Mouse (Mus musculus): ENCODE measurements around the gene Rgl1. TPM values are rescaled to one million over a fixed set of nuclear protein-coding genes. Genes with fewer than 3 reads are reported as not detected.

The Rgl1 gene
- polyA plus RNA-seq, 1 experiment: 7.1 TPM

DNA sequence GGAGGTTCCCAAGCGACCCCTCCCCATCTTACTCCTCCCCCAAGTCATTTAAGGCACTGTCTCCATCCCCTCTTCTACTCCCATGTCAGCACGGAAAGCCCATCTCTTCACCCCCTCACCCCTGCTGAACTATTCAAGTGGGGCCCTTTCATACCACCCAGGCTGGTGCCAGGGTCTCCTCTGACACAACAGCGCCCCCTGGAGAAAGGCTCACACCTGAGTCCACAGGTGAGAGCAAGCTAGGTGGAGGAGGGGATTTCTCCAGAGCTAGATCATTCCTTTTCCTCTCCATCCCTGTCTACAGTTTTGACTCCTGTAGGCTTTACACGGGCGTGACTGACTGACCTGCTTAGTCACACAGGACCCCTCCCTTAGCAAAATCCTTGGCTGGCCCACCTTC, 87.7 kb downstream of the Rgl1 start:
- peak; percentile 69 for DNase-seq
- H3K36me3 ChIP-seq (ENCODE audit: control insufficient read depth, insufficient read depth, low read length): no peaks in the 10 kb centered on the region
- peak; percentile 76; the same call in 1 of the 2 replicates for TF ChIP-seq CTCF (IDR thresholded peaks at IDR 0.05; ENCODE audit: borderline replicate concordance, control insufficient read depth, extremely low read depth, insufficient read depth, low read length, poor library complexity)
- TF ChIP-seq POLR2A (IDR thresholded peaks at IDR 0.05; ENCODE audit: control insufficient read depth, extremely low read depth, insufficient read depth, low read length, poor library complexity): no peak
- H3K4me1 ChIP-seq (replicated peaks; ENCODE audit: control insufficient read depth, insufficient read depth, low read length): no peaks in the 10 kb centered on the region
- H3K4me3 ChIP-seq (ENCODE audit: control insufficient read depth, insufficient read depth, low read length): no peak overlapping the region
- WGBS: 67% methylated on average over 5 of the region's 5 CpGs
- H3K27me3 ChIP-seq (ENCODE audit: control insufficient read depth, insufficient read depth, low read length): no peaks in the 10 kb centered on the region
- H3K27ac ChIP-seq (ENCODE audit: control insufficient read depth, insufficient read depth, low read length): no peak overlapping the region

GRCm38 (mm10) chr1:152677482-152678211, 88.5 kb downstream of the Rgl1 start:
- TF ChIP-seq CTCF (IDR thresholded peaks at IDR 0.05; ENCODE audit: borderline replicate concordance, control insufficient read depth, extremely low read depth, insufficient read depth, low read length, poor library complexity): no peak
- no peak for TF ChIP-seq POLR2A (IDR thresholded peaks at IDR 0.05; ENCODE audit: control insufficient read depth, extremely low read depth, insufficient read depth, low read length, poor library complexity)
- H3K4me1 ChIP-seq (replicated peaks; ENCODE audit: control insufficient read depth, insufficient read depth, low read length): no peaks in the 10 kb centered on the region
- H3K27ac ChIP-seq (ENCODE audit: control insufficient read depth, insufficient read depth, low read length): no peak overlapping the region
- DNase-seq: no peak
- no peaks in the 10 kb centered on the region for H3K27me3 ChIP-seq (ENCODE audit: control insufficient read depth, insufficient read depth, low read length)
- no peak overlapping the region for H3K4me3 ChIP-seq (ENCODE audit: control insufficient read depth, insufficient read depth, low read length)
- no peaks in the 10 kb centered on the region for H3K36me3 ChIP-seq (ENCODE audit: control insufficient read depth, insufficient read depth, low read length)
- WGBS: 95% methylated on average over 12 of the region's 12 CpGs

DNA sequence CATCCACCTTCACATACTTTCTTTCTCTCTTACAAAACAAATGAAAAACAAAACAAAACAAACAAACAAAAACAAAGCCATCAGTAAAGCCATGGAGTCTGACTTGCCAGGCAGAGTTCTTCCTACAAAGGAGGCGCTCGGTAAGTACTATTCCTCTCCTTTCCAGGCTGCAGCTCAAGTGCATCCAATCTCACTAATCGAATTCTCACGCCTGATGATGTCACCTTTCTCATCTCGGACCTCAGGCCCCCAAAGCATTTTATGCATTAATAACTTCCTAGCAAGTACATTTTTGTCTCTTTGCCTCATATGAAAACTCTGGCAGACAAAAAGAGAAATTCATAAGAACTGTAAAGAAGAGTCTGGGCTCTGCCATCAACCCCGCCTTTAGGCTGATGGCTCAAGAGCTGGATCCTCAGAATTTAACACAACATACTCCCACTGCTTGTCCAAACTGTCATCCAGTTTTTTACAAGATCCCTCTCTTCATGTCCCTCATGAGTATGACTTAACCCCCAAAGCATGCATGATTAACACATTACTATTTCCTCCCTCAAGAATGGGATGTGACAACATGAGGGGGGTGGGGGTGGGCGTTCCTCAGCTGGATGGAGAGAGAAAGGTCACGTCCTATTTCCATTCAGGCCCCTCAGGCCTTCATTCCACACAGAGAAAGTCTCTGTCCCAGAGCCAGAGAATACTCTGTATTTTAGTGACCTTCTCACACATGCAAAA, 96.5 kb downstream of the Rgl1 start:
- Histone ChIP-seq H3K27ac (ENCODE audit: control insufficient read depth, insufficient read depth, low read length) (no peak overlapping the region), H3K4me3 (ENCODE audit: control insufficient read depth, insufficient read depth, low read length) (no peak overlapping the region), H3K4me1 (replicated peaks; ENCODE audit: control insufficient read depth, insufficient read depth, low read length) (no peaks in the 10 kb centered on the region), H3K36me3 (ENCODE audit: control insufficient read depth, insufficient read depth, low read length) (no peaks in the 10 kb centered on the region), H3K27me3 (ENCODE audit: control insufficient read depth, insufficient read depth, low read length) (no peaks in the 10 kb centered on the region)
- no peak for DNase-seq
- 87% methylated on average over 8 of the region's 8 CpGs for WGBS
- TF ChIP-seq POLR2A (IDR thresholded peaks at IDR 0.05; ENCODE audit: control insufficient read depth, extremely low read depth, insufficient read depth, low read length, poor library complexity) (no peak), CTCF (IDR thresholded peaks at IDR 0.05; ENCODE audit: borderline replicate concordance, control insufficient read depth, extremely low read depth, insufficient read depth, low read length, poor library complexity) (no peak)

- TF ChIP-seq POLR2A (IDR thresholded peaks at IDR 0.05; ENCODE audit: control insufficient read depth, extremely low read depth, insufficient read depth, low read length, poor library complexity) (no peak), CTCF (IDR thresholded peaks at IDR 0.05; ENCODE audit: borderline replicate concordance, control insufficient read depth, extremely low read depth, insufficient read depth, low read length, poor library complexity) (no peak)
These were observed 105.7 kb downstream of the Rgl1 start for GRCm38 (mm10) chr1:152660436-152660835.

GRCm38 (mm10) chr1:152659961-152660360, 106.2 kb downstream of the Rgl1 start:
- H3K4me1 ChIP-seq (replicated peaks; ENCODE audit: control insufficient read depth, insufficient read depth, low read length): no peaks in the 10 kb centered on the region
- no peak overlapping the region for H3K4me3 ChIP-seq (ENCODE audit: control insufficient read depth, insufficient read depth, low read length)
- DNase-seq: no peak
- WGBS: 93% methylated on average over 4 of the region's 4 CpGs
- TF ChIP-seq CTCF (IDR thresholded peaks at IDR 0.05; ENCODE audit: borderline replicate concordance, control insufficient read depth, extremely low read depth, insufficient read depth, low read length, poor library complexity) (no peak), POLR2A (IDR thresholded peaks at IDR 0.05; ENCODE audit: control insufficient read depth, extremely low read depth, insufficient read depth, low read length, poor library complexity) (no peak)
- no peaks in the 10 kb centered on the region for H3K36me3 ChIP-seq (ENCODE audit: control insufficient read depth, insufficient read depth, low read length)
- H3K27ac ChIP-seq (ENCODE audit: control insufficient read depth, insufficient read depth, low read length): no peak overlapping the region
- no peaks in the 10 kb centered on the region for H3K27me3 ChIP-seq (ENCODE audit: control insufficient read depth, insufficient read depth, low read length)

More at GRCm38 (mm10) chr1:152660436-152660835, 105.7 kb downstream of the Rgl1 start:
- no peaks in the 10 kb centered on the region for H3K27me3 ChIP-seq (ENCODE audit: control insufficient read depth, insufficient read depth, low read length)
- DNase-seq: no peak
- H3K4me1 ChIP-seq (replicated peaks; ENCODE audit: control insufficient read depth, insufficient read depth, low read length): no peaks in the 10 kb centered on the region
- 95% methylated on average over 7 of the region's 7 CpGs for WGBS
- no peaks in the 10 kb centered on the region for H3K36me3 ChIP-seq (ENCODE audit: control insufficient read depth, insufficient read depth, low read length)
- no peak overlapping the region for H3K4me3 ChIP-seq (ENCODE audit: control insufficient read depth, insufficient read depth, low read length)
- no peak overlapping the region for H3K27ac ChIP-seq (ENCODE audit: control insufficient read depth, insufficient read depth, low read length)

DNA sequence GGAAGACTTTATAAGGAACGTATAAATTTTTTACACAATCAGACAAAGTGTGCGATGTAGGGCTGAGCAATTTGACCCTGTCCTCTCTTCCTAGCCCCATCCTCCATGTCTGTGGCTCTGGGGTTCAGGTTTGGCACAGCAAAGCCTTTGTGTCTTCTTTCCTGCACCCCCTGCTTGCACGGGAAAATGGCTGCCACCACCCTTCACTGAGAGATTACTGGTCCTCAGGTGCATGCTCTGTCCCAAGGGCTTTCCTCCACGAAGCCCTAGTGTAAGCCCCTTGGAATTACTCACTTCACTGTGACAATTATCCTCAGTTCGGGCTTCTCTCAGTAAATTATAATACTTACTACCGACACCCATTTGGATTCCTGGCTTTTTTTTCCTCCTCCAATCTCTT, 109.5 kb downstream of the Rgl1 start:
- no peaks in the 10 kb centered on the region for H3K27me3 ChIP-seq (ENCODE audit: control insufficient read depth, insufficient read depth, low read length)
- H3K27ac ChIP-seq (ENCODE audit: control insufficient read depth, insufficient read depth, low read length): no peak overlapping the region
- TF ChIP-seq POLR2A (IDR thresholded peaks at IDR 0.05; ENCODE audit: control insufficient read depth, extremely low read depth, insufficient read depth, low read length, poor library complexity) (no peak), CTCF (IDR thresholded peaks at IDR 0.05; ENCODE audit: borderline replicate concordance, control insufficient read depth, extremely low read depth, insufficient read depth, low read length, poor library complexity) (no peak)
- H3K4me3 ChIP-seq (ENCODE audit: control insufficient read depth, insufficient read depth, low read length): no peak overlapping the region
- WGBS: 94% methylated on average over 6 of the region's 6 CpGs
- H3K4me1 ChIP-seq (replicated peaks; ENCODE audit: control insufficient read depth, insufficient read depth, low read length): no peaks in the 10 kb centered on the region
- no peaks in the 10 kb centered on the region for H3K36me3 ChIP-seq (ENCODE audit: control insufficient read depth, insufficient read depth, low read length)
- DNase-seq: no peak
